Mouse (Mus musculus) embryonic fibroblast, embryonic 13.5 days (primary cell): ENCODE results near the gene Arid1b.

Experiments
- CTCF ChIP-seq: IDR thresholded peaks from 2 replicates; pipeline ENCODE4 v1.5.1; 2011; ENCODE audit warnings: mild to moderate bottlenecking, control low read depth, low read length, moderate library complexity, borderline replicate concordance; ENCODE audit not compliant: insufficient read depth
- POLR2A ChIP-seq: IDR thresholded peaks from 2 replicates; pipeline ENCODE4 v1.6.1; 2011; ENCODE audit warnings: low read depth, mild to moderate bottlenecking, control low read depth, low read length, moderate library complexity

DNA sequence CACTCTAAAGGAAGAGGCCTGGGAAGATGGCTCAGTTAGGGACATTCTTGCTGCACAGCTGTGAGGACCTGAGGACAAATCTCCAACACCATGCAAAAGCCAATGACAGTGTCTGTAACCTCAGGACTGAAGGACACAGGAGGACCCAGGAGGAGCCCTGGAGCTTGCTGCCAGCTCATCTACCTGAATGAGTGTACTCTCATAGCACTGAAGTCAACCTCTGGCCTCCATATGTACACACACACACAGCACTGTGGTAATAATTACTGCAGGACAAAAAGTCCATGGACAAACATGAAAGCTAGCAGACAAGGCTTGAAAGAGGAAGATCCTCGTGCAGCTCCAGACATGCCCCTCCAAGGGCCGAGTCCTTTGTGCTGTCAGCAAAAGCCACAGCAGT lies 238.0 kb downstream of the Arid1b start:
- TF ChIP-seq CTCF = no peak
- no peak for TF ChIP-seq POLR2A
